Mouse (Mus musculus) forebrain, postnatal 0 days (tissue): ENCODE measurements at regions not wholly inside any gene's neighbourhood (a gene's known extent, or its start where the extent isn't known, plus 50 kb on each side); places are given as distances from the start of the nearest gene placed in this dataset.
A peak's percentile ranks its signal among the peaks of the same experiment; 100 is the strongest.

ENCODE experiments used
- ATAC-seq: fragments of 200-750 bp; cut with Nextera tagmentation; 2 replicates; pipeline ENCODE4 v1.8.0; 2017; ENCODE audit warnings: mild to moderate bottlenecking, moderate library complexity
- DNase-seq: peaks from one replicate; pipeline ENCODE4 v3.0.0-alpha.2; 2015
- H3K27ac ChIP-seq: fragments of 300-500 bp; sonication (generic); 2 replicates; pipeline ENCODE4 v1.5.1; 2014; ENCODE audit warnings: low read depth, mild to moderate bottlenecking, antibody characterized with exemption, low read length, moderate library complexity, mixed read lengths
- H3K27me3 ChIP-seq: fragments of 300-500 bp; sonication (generic); 2 replicates; pipeline ENCODE4 v1.6.1; 2014; ENCODE audit warnings: mild to moderate bottlenecking, low read length, mixed read lengths; ENCODE audit not compliant: insufficient read depth
- H3K36me3 ChIP-seq: fragments of 300-500 bp; sonication (generic); 2 replicates; pipeline ENCODE4 v1.6.1; 2014; ENCODE audit warnings: mild to moderate bottlenecking, moderate library complexity; ENCODE audit not compliant: insufficient read depth
- H3K4me1 ChIP-seq: fragments of 300-500 bp; sonication (generic); 2 replicates; pipeline ENCODE4 v1.6.1; 2014; ENCODE audit warnings: antibody characterized with exemption; ENCODE audit not compliant: insufficient read depth
- H3K4me2 ChIP-seq: fragments of 300-500 bp; sonication (generic); 2 replicates; pipeline ENCODE4 v1.6.1; 2014; ENCODE audit warnings: low read depth, mild to moderate bottlenecking, moderate library complexity
- H3K4me3 ChIP-seq: fragments of 300-500 bp; sonication (generic); 2 replicates; pipeline ENCODE4 v1.5.1; 2014; ENCODE audit warnings: low read depth, low read length, mixed read lengths
- H3K9ac ChIP-seq: fragments of 300-500 bp; sonication (generic); 2 replicates; pipeline ENCODE4 v1.6.1; 2014; ENCODE audit warnings: mild to moderate bottlenecking
- H3K9me3 ChIP-seq: fragments of 300-500 bp; sonication (generic); 2 replicates; pipeline ENCODE4 v1.6.1; 2016; ENCODE audit warnings: low read length
- CTCF ChIP-seq: sonication (generic); IDR thresholded peaks from 2 replicates; pipeline ENCODE4 v1.5.1; 2016; ENCODE audit warnings: antibody characterized with exemption, control low read depth, low read depth
- WGBS: fragments of 180-500 bp; shearing (Covaris S2); extraction: QIAGEN DNeasy Blood & Tissue Kit; methylation state at CpG from one replicate; pipeline ENCODE4 v1.1.7; 2014; 5-methylcytosine and 5-hydroxymethylcytosine counted together

DNA sequence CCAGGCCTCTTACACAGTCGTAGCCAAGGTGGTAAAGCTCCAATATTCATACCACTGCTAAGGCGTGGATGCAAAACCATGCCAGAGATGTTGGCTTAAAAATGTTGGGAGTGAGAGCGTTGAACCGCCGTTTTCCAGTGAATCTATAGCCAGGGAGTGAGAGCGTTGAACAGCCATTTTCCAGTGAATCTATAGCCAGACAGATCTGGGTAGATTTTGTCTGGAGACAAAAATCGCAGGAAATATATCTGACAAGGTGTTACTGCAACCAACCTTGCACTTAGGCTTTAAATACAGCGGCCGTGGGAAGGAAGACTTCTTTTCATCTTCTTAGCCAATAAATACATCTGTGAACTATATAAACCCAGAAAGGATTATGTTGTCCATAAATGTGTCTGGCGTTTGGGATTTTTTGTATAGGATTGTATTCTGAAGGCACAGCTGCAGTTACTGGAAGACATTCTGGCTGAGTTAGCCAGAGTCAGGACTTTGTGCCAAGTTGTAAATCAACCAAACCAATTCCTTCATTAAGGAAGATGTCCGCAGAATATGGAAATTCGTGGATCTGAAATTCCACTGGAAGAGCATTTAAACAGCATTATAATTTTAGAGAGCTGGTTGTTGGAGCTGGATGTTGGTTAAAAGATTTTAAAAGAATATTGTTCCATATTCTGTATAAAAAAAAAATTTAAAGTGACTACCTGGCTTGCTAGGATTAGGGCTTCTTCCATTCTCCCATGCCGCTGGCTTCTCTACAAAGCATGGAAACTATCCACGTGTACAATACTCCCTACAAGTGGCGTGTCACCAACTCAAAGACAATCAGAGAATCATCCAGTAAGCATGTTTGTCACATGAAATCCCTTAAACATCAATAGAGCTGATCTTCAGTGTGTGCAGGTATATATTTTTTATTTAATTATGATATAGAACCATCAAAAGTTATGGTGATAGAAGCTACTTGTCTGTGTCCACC is 75.8 kb upstream of the Cpm start:
- DNase-seq (peak; percentile 25), ATAC-seq (no peak)
- H3K27ac ChIP-seq, result no peak overlapping the region

DNA sequence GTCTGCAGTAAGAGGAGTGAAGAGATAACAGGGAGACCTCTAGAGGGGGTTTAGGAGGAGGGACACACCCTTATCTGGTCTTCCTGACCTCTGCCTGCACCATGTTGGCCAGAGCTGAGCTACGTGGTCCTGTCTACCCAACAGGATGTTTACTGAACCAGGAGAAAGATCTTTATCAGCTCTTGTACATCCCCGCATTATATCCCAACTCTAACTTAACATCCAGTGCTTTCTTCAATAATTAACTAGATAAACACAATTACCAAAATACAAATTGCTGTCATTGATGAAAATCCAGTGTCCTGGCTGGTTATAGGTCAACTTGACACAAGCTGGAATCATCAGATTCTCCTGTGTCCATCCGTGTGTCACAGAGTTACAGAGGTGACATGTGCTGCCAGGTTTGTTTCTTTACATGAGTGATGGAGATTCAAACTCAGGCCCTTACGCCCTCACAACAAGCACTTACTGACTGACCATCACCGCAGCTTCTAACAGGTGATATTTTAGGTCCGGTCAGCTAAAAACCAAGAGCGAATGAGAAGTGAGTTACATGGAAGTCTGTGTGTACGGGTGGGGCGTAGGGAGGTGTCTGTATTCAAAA is 77.1 kb upstream of the Cpm start:
- H3K4me1 ChIP-seq, result no peaks in the 10 kb centered on the region
- no peaks in the 10 kb centered on the region for H3K27me3 ChIP-seq
- no peak overlapping the region for H3K4me2 ChIP-seq
- no peak for TF ChIP-seq CTCF
- H3K4me3 ChIP-seq, result no peak overlapping the region
- ATAC-seq, result no peak
- H3K9me3 ChIP-seq, result no peaks in the 10 kb centered on the region
- H3K27ac ChIP-seq, result no peak overlapping the region
- no peak overlapping the region for H3K9ac ChIP-seq
- DNase-seq, result no peak
- WGBS, result 94% methylated on average over 9 of the region's 9 CpGs
- H3K36me3 ChIP-seq, result no peaks in the 10 kb centered on the region

More for the DNA sequence above, 75.8 kb upstream of the Cpm start:
- Histone ChIP-seq H3K9ac (no peak overlapping the region), H3K4me1 (no peaks in the 10 kb centered on the region), H3K27me3 (no peaks in the 10 kb centered on the region), H3K9me3 (no peaks in the 10 kb centered on the region), H3K4me3 (no peak overlapping the region), H3K4me2 (no peak overlapping the region), H3K36me3 (no peaks in the 10 kb centered on the region)
- WGBS, result 79% methylated on average over 15 of the region's 15 CpGs
- no peak for TF ChIP-seq CTCF

DNA sequence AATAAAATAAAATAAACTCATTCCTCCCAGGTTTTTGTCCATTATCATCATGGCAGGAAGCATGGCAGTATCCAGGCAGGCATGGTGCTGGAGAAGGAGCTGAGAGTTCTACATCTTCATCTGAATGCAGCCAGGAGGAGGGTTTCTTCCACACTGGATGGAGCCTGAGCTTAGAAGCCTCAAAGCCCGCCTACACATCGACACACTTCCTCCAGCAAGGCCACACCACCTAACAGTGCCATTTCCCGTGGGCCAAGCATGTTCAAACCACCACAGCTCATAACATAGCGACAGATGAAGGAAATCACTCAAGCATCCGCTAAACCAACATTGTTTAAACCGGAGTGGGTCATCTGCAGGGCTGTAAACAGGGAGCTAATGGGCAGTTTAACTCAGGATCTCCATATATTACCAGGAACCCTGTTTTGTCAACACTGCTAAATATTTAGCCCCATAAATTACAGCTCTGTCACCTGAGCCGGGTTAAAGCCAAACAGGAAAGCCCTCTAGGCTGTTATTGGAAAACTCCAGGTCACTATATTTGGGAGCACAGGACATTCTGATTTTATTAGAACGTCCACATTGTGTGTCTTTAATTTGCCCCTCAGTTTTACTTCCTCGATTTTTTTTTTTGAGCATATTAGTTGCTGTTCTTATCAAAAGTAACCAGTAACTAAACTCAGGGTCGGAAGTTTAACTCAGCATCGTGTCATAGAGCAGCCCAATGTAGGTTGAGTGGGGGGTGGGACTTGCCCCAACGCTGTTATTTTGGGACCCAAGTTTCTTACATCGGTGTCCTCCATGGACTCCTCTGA is 77.9 kb upstream of the Cpm start:
- WGBS, result 91% methylated on average over 13 of the region's 13 CpGs
- TF ChIP-seq CTCF, result no peak
- no peak for DNase-seq
- no peak overlapping the region for H3K4me2 ChIP-seq
- H3K4me1 ChIP-seq, result no peaks in the 10 kb centered on the region
- no peak overlapping the region for H3K9ac ChIP-seq
- no peaks in the 10 kb centered on the region for H3K36me3 ChIP-seq
- H3K27ac ChIP-seq, result no peak overlapping the region
- H3K9me3 ChIP-seq, result no peaks in the 10 kb centered on the region
- no peaks in the 10 kb centered on the region for H3K27me3 ChIP-seq
- H3K4me3 ChIP-seq, result no peak overlapping the region
- ATAC-seq, result no peak

DNA sequence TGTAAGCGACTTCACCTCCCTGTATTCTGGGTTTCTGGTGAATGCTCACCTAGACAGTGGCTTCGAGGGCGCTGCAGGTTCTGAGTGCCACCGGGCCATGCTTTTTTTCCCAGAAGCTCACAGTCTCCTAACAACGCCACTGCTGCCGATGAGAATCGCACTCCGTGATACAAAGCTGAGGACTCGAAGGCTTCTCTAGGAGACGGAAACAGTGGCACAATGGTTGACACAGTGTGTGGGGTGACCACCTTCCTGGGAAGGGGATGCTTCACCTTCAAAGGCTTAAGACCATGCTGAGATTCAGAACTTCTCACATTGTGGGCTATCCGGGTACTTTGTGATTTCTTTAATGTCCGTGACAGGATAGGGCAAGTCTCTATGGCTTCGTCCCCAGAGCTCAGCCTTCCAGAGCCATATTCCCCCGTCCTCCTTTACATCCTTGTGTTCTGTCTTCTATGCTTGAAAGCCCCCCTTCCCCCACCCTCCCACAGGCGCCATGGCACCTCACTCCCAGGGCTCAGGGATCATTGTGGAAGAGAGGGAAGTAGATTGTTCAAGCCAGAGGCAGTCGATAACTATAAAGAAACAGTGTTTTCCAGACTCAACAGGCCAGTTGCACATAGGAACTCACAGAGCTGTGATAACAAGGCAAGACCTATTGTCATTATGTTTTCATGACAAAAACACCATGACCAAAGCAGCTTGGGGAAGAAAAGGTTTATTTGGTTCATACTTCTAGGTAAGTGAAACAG is 79.3 kb upstream of the Cpm start:
- 92% methylated on average over 16 of the region's 16 CpGs for WGBS
- H3K36me3 ChIP-seq, result no peaks in the 10 kb centered on the region
- no peak overlapping the region for H3K4me2 ChIP-seq
- no peak overlapping the region for H3K9ac ChIP-seq
- H3K4me3 ChIP-seq, result no peak overlapping the region
- no peaks in the 10 kb centered on the region for H3K9me3 ChIP-seq
- H3K27ac ChIP-seq, result no peak overlapping the region
- no peak for TF ChIP-seq CTCF
- ATAC-seq (no peak), DNase-seq (no peak)
- H3K4me1 ChIP-seq, result no peaks in the 10 kb centered on the region
- H3K27me3 ChIP-seq, result no peaks in the 10 kb centered on the region

DNA sequence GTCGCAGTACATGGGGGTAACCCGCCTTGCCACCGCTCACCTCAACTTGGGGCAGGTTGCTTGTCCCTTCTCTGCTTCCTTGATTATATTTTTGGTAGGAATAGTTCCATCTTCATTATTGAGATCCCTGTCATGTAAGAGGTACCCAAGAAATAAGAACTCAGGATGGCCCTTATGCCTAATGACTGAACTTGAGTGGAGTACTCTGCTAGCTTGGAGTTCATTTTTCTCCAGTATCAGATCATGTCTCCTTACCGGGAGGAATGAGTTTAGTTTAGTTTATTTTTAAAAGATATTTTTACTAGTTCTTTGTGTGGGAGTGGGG is 79.8 kb upstream of the Cpm start:
- Histone ChIP-seq H3K27me3 (no peaks in the 10 kb centered on the region), H3K4me1 (no peaks in the 10 kb centered on the region), H3K4me3 (no peak overlapping the region), H3K27ac (no peak overlapping the region), H3K9me3 (no peaks in the 10 kb centered on the region), H3K9ac (no peak overlapping the region), H3K36me3 (no peaks in the 10 kb centered on the region), H3K4me2 (no peak overlapping the region)
- WGBS, result 94% methylated on average over 4 of the region's 4 CpGs
- TF ChIP-seq CTCF, result no peak
- DNase-seq (no peak), ATAC-seq (no peak)

DNA sequence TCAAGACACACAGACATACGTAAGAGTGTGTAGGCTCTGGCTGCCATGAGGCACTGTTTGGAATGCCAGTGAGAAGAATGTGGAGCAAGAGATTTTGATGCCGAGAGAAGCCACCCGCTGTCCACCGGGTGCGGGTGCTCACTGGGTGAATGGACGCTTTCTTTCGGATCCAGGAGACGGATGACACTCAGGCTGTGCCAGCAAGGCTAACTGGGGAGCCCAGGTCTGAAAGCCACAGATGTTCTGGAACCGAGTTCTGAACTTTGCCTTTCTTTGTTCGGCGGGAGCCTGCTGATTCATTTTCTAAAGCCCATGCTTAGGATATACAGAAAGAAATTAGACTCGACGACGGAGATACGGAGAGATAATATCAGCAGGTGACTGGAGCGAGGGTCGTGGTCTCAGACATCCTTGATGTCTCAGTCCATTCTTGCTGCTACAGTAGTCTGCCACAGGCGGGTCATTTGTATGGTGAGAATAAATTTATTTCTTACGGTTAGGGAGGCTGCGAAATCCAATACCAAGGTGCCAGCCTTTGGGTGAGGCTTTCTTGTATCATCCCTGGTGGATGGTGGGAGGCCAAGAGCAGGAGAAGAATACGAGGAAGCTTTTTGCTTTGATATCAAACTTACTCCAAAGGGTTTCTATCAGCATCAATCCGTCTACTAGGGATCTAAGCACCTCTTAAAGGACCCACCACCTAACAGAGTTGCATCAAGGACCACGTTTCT is 80.4 kb upstream of the Cpm start:
- Histone ChIP-seq H3K27me3 (no peaks in the 10 kb centered on the region), H3K27ac (no peak overlapping the region), H3K9ac (no peak overlapping the region), H3K4me1 (no peaks in the 10 kb centered on the region), H3K36me3 (no peaks in the 10 kb centered on the region), H3K4me3 (no peak overlapping the region), H3K9me3 (no peaks in the 10 kb centered on the region), H3K4me2 (no peak overlapping the region)
- ATAC-seq (no peak), DNase-seq (no peak)
- TF ChIP-seq CTCF, result no peak
- whole genome bisulfite sequencing, result 89% methylated on average over 23 of the region's 23 CpGs
